Mouse (Mus musculus) Patski (cell line): ENCODE measurements around the gene Cox14. TPM values are rescaled to one million over a fixed set of nuclear protein-coding genes. Genes with fewer than 3 reads are reported as not detected.
A peak's percentile ranks its signal among the peaks of the same experiment; 100 is the strongest.

Experiments used
- ATAC-seq: fragments of 100-300 bp; one replicate; pipeline ENCODE4 v1.8.0; 2021
- CTCF ChIA-PET: fragments of 350-600 bp; sonication (Branson Sonifier 250); formaldehyde crosslinking; loops from one replicate; lab custom pipeline; 2022; ENCODE audit warnings: inconsistent platforms; lab: Charles Lee
- POLR2A ChIA-PET: fragments of 350-600 bp; sonication (Branson Sonifier 250); formaldehyde crosslinking; loops from one replicate; lab custom pipeline; 2022; ENCODE audit warnings: antibody characterized with exemption, inconsistent platforms; lab: Charles Lee
- DNase-seq: peaks from one replicate; pipeline ENCODE4 v3.0.0-alpha.2; 2011; ENCODE audit warnings: low read depth, low spot score
- H3K27me3 ChIP-seq: fragments of 371-371 bp; one replicate; pipeline ENCODE4 v1.5.1; 2021
- CTCF ChIP-seq: fragments of 100-300 bp; IDR thresholded peaks from one replicate; pipeline ENCODE4 v1.5.1; 2021
- in situ Hi-C: fragments of 300-500 bp; cut with MboI; formaldehyde crosslinking; loops from 3 replicates; pipeline ENCODE4 v1.11.1; 2018; ENCODE audit warnings: low pct_unique_long_range_greater_than_20kb, mixed read lengths
- polyA plus RNA-seq: library from polyadenylated mRNA; unstranded; gene quantifications from one replicate; pipeline ENCODE4 v1.2.3, GENCODE M21; 2021

Gene Cox14
- polyA plus RNA-seq, 1 experiment from 2014 or later = 170 TPM

GRCm38 (mm10) chr15:99705440-99706048 lies 19.9 kb upstream of the Cox14 start, which contains the start of gene Gm17349:
Gene Gm17349, minus strand, starts transcription at chr15:99705490.
- peak; percentile 46 for ATAC-seq
- CTCF ChIA-PET = interaction anchor here (0.8 to 2.7 kb wide), 10 partner anchors 10 to 199 kb away, joined by 3 to 22 read pairs (median 3); partner anchors contain the start of gene Cox14
- TF ChIP-seq CTCF = no peak

DNA sequence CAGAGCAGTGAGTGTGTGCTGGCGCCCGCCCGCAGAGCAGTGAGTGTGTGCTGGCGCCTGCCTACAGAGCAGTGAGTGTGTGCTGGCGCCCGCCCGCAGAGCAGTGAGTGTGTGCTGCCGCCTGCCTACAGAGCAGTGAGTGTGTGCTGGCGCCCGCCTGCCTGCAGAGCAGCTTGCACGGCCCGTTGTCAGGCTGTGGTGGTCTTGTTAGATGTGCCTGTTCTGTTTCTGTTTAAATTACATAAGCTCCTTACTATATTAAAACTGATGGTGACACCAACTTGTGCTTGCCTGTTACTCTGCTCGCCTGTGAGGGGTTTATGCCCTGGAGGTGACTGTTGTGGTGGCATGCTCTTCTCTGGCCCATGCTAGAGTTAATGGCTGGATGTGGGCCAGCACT lies 17.2 kb upstream of the Cox14 start:
- TF ChIP-seq CTCF = no peak
- no peak for ATAC-seq
- CTCF ChIA-PET = interaction anchor here (0.9 to 2.3 kb wide), 2 partner anchors 17 to 68 kb away, joined by 4 to 5 read pairs; partner anchors contain the start of gene Cox14
- in situ Hi-C loops = no loop called here
- DNase-seq = no peak
- H3K27me3 ChIP-seq = no peaks in the 10 kb centered on the region
- POLR2A ChIA-PET = no interaction called here

More at GRCm38 (mm10) chr15:99705440-99706048, 19.9 kb upstream of the Cox14 start, which contains the start of gene Gm17349:
- in situ Hi-C loops = no loop called here
- H3K27me3 ChIP-seq = no peaks in the 10 kb centered on the region
- DNase-seq = peak; percentile 24
- POLR2A ChIA-PET = no interaction called here

- in situ Hi-C loops = no loop called here
- no peak for TF ChIP-seq CTCF
- no peak for DNase-seq
- ChIA-PET POLR2A (interaction anchor here (1.2 kb wide), 1 partner anchor 13 kb away, joined by 4 read pairs; no protein-coding TSS in a partner anchor), CTCF (interaction anchor here (1.4 to 2.6 kb wide), 2 partner anchors 8 to 14 kb away, joined by 3 to 14 read pairs; partner anchors contain the start of gene Cox14)
- H3K27me3 ChIP-seq = no peaks in the 10 kb centered on the region
- no peak for ATAC-seq
Observed at GRCm38 (mm10) chr15:99710221-99711190, 14.9 kb upstream of the Cox14 start.

DNA sequence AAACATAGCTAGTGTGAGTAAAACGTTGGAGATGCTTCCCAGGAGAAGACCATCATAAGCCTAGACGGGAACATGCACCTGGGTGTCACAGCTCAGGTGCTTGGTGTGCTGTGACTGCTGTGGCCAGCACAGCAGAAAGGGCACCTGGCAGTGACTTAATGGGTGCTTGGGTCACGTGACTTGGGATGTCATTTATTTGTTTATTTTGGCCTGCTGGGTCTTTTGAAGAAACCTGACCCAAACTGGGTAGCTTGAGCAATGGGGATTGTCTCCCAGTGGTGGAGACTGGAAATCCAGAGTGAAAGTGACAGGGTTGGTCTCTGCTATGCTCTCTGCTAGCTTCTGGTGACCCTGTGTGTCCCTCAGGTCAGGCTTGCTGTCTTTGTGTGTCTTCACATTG lies 13.9 kb upstream of the Cox14 start:
- no peak for DNase-seq

DNA sequence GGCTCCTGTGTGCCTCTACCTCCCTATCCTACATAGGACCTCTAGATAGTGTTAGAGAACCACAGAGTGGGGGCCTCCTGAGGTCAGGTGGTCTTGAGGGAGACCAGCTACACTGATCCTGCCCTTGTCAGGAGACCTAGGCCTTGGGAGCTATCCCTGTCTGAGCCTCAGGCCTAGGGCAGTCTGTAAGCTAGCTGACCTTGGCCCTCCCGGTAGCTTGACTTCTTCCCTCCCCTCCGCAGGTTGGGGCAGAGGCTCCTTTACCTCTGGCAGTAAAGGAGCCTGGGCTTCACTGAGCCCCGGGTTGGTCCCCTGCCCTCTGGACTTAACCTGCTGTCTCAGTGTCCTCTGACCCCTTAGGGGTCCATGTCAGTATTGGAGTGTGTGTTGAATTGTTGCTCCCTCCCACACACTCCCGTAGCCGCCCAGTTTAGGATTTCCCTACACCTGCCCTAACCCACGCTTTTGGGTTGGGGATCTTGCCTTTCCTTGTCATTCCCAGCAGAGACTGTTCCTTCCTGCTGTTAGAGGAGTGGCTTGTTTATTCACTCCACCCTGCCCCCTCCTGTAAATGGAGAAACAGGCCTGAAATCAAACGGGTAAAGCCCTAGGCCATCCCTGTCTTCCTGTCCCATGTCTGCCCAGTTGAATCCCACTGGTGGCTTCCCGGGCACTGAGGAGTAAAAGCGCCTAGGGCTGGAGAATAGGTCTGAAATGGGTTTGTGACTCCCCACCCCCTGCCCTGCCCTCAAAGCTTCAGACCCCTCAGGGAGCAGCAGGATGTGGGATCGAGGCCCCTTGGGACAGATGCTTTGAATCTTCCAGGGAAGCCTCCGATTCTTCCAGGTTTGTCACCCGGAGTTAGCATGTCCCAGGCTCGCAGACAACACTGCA lies 12.5 kb upstream of the Cox14 start:
- ATAC-seq = no peak
- no peak for DNase-seq
- H3K27me3 ChIP-seq = no peaks in the 10 kb centered on the region
- no peak for TF ChIP-seq CTCF
- in situ Hi-C loops = no loop called here
- POLR2A ChIA-PET = interaction anchor here (1.4 kb wide), 1 partner anchor 10 kb away, joined by 4 read pairs; no protein-coding TSS in a partner anchor
- CTCF ChIA-PET = interaction anchor here (1.4 to 2.6 kb wide), 2 partner anchors 12 to 298 kb away, joined by 3 to 14 read pairs; partner anchors contain the start of gene Cox14

More for the DNA sequence above, 13.9 kb upstream of the Cox14 start:
- in situ Hi-C loops = no loop called here
- ATAC-seq = no peak
- TF ChIP-seq CTCF = no peak
- ChIA-PET POLR2A (interaction anchor here (1.4 kb wide), 1 partner anchor 12 kb away, joined by 4 read pairs; no protein-coding TSS in a partner anchor), CTCF (interaction anchor here (1.4 to 2.6 kb wide), 3 partner anchors 9 to 296 kb away, joined by 3 to 14 read pairs (median 3); partner anchors contain the start of gene Cox14)
- H3K27me3 ChIP-seq = no peaks in the 10 kb centered on the region

GRCm38 (mm10) chr15:99713569-99713968 lies 11.8 kb upstream of the Cox14 start:
- no peaks in the 10 kb centered on the region for H3K27me3 ChIP-seq
- no peak for TF ChIP-seq CTCF
- POLR2A ChIA-PET = no interaction called here
- in situ Hi-C loops = no loop called here
- CTCF ChIA-PET = no interaction called here
- DNase-seq (no peak), ATAC-seq (no peak)

DNA sequence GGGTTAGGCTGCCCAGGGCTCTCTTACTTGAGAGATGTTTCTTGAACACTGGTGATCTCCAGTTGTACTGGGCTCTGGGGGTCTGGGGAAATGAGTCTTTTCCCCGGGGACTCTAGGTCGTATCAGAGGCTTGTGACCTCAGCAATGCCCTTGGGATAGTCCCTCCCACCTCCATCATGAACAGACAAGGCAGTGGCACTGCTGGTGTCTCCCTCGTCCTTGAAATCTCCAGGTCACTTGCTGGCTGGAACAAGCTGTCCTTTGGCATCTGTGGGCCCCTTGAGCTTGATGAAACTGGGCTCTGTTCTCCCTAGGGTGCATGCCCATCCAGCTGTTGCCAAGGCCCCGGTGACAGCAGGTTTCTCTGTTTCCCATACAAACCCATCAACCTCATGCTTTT lies 11.2 kb upstream of the Cox14 start:
- in situ Hi-C loops = no loop called here
- DNase-seq (no peak), ATAC-seq (no peak)
- TF ChIP-seq CTCF = no peak
- no peaks in the 10 kb centered on the region for H3K27me3 ChIP-seq
- CTCF ChIA-PET = interaction anchor here (0.7 to 2.8 kb wide), 7 partner anchors 8 to 64 kb away, joined by 3 to 17 read pairs (median 6); partner anchors contain the start of genes Cox14 and Gm17349
- POLR2A ChIA-PET = interaction anchor here (1.2 to 2.4 kb wide), 2 partner anchors 10 to 12 kb away, joined by 7 to 8 read pairs; partner anchors contain the start of gene Cox14

- POLR2A ChIA-PET = interaction anchor here (0.5 to 2.4 kb wide), 4 partner anchors 9 to 41 kb away, joined by 3 to 8 read pairs (median 6); partner anchors contain the start of gene Cox14
- ATAC-seq (no peak), DNase-seq (peak; percentile 34)
- in situ Hi-C loops = no loop called here
- TF ChIP-seq CTCF = no peak
- CTCF ChIA-PET = interaction anchor here (0.7 to 2.8 kb wide), 7 partner anchors 8 to 64 kb away, joined by 3 to 17 read pairs (median 6); partner anchors contain the start of genes Cox14 and Gm17349
- no peaks in the 10 kb centered on the region for H3K27me3 ChIP-seq
Observed at GRCm38 (mm10) chr15:99714858-99715257, 10.6 kb upstream of the Cox14 start.

- ChIA-PET CTCF (interaction anchor here (1.2 to 2.8 kb wide), 6 partner anchors 9 to 63 kb away, joined by 3 to 17 read pairs (median 6); partner anchors contain the start of gene Gm17349), POLR2A (interaction anchor here (0.5 to 2.4 kb wide), 4 partner anchors 8 to 40 kb away, joined by 3 to 7 read pairs (median 4); partner anchors contain the start of gene Cox14)
- H3K27me3 ChIP-seq = no peaks in the 10 kb centered on the region
- DNase-seq = peak; percentile 38
- in situ Hi-C loops = no loop called here
- peak; percentile 27 for ATAC-seq
- TF ChIP-seq CTCF = no peak
Observed at GRCm38 (mm10) chr15:99715361-99715865, 10.0 kb upstream of the Cox14 start.
